Mouse (Mus musculus): ENCODE results near the gene Rps6kb1. TPM values are rescaled to one million over a fixed set of nuclear protein-coding genes. Genes with fewer than 3 reads are reported as not detected.
"Not testable (repeated sequence)": the region's sequence is repeated elsewhere in the genome, so short reads cannot be mapped to it uniquely, and the experiment has no call there.

The Rps6kb1 gene
- polyA plus RNA-seq, 1 experiment from 2014 or later: 63.2 TPM

DNA sequence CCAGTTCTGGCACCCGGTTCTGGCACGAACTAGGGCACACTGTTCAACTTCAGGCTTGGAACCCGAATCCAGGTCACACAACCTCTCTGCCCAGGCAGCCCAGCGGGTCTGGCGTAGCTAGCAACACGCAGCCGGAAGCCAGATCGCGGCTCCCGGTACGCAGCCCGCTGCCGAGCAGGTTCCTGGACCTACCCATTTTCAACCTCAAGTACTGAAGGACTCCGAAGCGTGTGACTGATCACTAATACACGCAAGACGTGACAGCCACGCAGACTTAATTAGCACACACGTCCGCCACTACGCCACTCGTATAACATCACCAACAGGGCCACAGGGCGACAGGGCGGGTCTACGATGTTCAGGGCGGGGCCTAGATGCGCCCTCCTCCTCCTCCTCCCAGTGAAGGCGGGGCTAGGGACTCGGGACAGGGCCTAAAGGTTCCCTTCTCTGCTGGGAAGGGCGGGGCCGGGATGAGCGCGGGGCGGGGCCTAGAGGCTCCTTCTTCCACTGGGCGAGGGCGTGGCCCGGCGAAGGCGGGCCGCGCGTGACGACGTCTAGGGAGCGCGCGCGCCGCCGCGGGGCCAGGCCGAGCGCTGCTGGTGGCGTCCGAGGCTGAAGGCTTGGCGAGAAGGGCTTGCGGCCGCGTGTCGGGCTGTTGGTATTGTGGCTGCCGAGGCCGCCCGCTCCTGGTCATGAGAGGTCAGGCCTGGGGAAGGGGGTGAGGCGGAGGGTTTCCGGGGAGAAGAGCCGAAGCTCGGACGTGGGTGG, 60.3 kb downstream of the Rps6kb1 start, which contains the start of gene Rnft1:
Rnft1 (plus strand) TSS at position 557 of the 768 bp plus-strand sequence.
- WGBS: under 1% methylated on average over 68 of the region's 68 CpGs
- H3K4me3 ChIP-seq (ENCODE audit: low read depth, low read length): peak within 1 kb of the TSS; percentile 76
- H3K9me3 ChIP-seq (ENCODE audit: control insufficient read depth, low read length): no peaks in the 10 kb centered on the region
- H3K4me1 ChIP-seq (ENCODE audit: control insufficient read depth, insufficient read depth, low read length): peaks cover 4% of the 10 kb centered on the region
- DNase-seq (ENCODE audit: low spot score) (peak; percentile 99), ATAC-seq (ENCODE audit: insufficient number of reproducible peaks, low FRiP score, low TSS enrichment, low read depth) (peak; percentile 94)
- peak within 1 kb of the TSS; percentile 77 for H3K9ac ChIP-seq (ENCODE audit: low read length)
- no peak within 1 kb of the TSS; the same call in 1 of the 2 replicates for H3K27ac ChIP-seq (replicated peaks; ENCODE audit: low read depth, low read length)
- H3K4me2 ChIP-seq (ENCODE audit: low read depth, severe bottlenecking): peak within 1 kb of the TSS; percentile 78
- H3K36me3 ChIP-seq (ENCODE audit: control insufficient read depth, insufficient read depth, low read length): no peaks in the 10 kb centered on the region
- H3K27me3 ChIP-seq (ENCODE audit: control insufficient read depth, insufficient read depth, low read length): no peaks in the 10 kb centered on the region

- ATAC-seq (ENCODE audit: insufficient number of reproducible peaks, low FRiP score, low TSS enrichment, low read depth) (no peak), DNase-seq (ENCODE audit: low spot score) (no peak)
- Histone ChIP-seq H3K4me3 (ENCODE audit: low read depth, low read length) (no peak overlapping the region), H3K4me2 (ENCODE audit: low read depth, severe bottlenecking) (no peak overlapping the region), H3K9me3 (ENCODE audit: control insufficient read depth, low read length) (no peaks in the 10 kb centered on the region), H3K4me1 (ENCODE audit: control insufficient read depth, insufficient read depth, low read length) (peaks cover 5% of the 10 kb centered on the region; the same call in 1 of the 2 replicates), H3K36me3 (ENCODE audit: control insufficient read depth, insufficient read depth, low read length) (no peaks in the 10 kb centered on the region), H3K9ac (ENCODE audit: low read length) (no peak overlapping the region), H3K27me3 (ENCODE audit: control insufficient read depth, insufficient read depth, low read length) (no peaks in the 10 kb centered on the region), H3K27ac (replicated peaks; ENCODE audit: low read depth, low read length) (no peak overlapping the region)
- WGBS: 55% methylated on average over 3 of the region's 3 CpGs
These were observed 71.0 kb downstream of the Rps6kb1 start for GRCm38 (mm10) chr11:86473576-86473975.

GRCm38 (mm10) chr11:86472771-86473171, 71.8 kb downstream of the Rps6kb1 start:
- peaks cover 9% of the 10 kb centered on the region; the same call in 1 of the 2 replicates for H3K4me1 ChIP-seq (ENCODE audit: control insufficient read depth, insufficient read depth, low read length)
- no peak overlapping the region for H3K9ac ChIP-seq (ENCODE audit: low read length)
- WGBS: 13% methylated on average over 7 of the region's 7 CpGs
- no peaks in the 10 kb centered on the region for H3K27me3 ChIP-seq (ENCODE audit: control insufficient read depth, insufficient read depth, low read length)
- DNase-seq (ENCODE audit: low spot score): peak; percentile 46
- no peaks in the 10 kb centered on the region for H3K36me3 ChIP-seq (ENCODE audit: control insufficient read depth, insufficient read depth, low read length)
- H3K27ac ChIP-seq (replicated peaks; ENCODE audit: low read depth, low read length): peak overlapping the region; percentile 47; the same call in 1 of the 2 replicates
- no peaks in the 10 kb centered on the region for H3K9me3 ChIP-seq (ENCODE audit: control insufficient read depth, low read length)
- H3K4me2 ChIP-seq (ENCODE audit: low read depth, severe bottlenecking): peak overlapping the region; percentile 17; the same call in 1 of the 2 replicates
- H3K4me3 ChIP-seq (ENCODE audit: low read depth, low read length): no peak overlapping the region
- no peak for ATAC-seq (ENCODE audit: insufficient number of reproducible peaks, low FRiP score, low TSS enrichment, low read depth)

DNA sequence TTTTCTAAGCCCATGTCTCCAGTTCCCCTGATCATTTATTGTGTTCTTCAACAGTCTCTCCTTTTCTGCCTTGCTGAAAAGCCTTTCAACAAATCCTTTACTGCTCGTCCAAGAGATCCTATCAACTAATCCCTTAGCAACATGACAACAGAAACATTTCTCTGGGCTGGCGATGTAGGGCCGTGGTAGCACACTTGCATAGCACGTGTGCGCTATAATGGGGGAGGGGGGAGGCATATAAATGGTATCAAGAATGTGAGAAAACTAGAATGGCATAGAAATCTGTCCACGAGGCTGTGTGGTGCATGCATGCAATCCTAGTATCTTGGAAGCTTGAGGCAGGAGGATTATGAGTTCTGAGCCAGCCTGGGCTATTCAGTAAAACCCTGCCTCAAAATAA, 72.8 kb downstream of the Rps6kb1 start:
- ATAC-seq (ENCODE audit: insufficient number of reproducible peaks, low FRiP score, low TSS enrichment, low read depth) (no peak), DNase-seq (ENCODE audit: low spot score) (no peak)
- 83% methylated on average over 6 of the region's 6 CpGs for WGBS
- Histone ChIP-seq H3K27me3 (ENCODE audit: control insufficient read depth, insufficient read depth, low read length) (no peaks in the 10 kb centered on the region), H3K9ac (ENCODE audit: low read length) (no peak overlapping the region), H3K4me1 (ENCODE audit: control insufficient read depth, insufficient read depth, low read length) (peaks cover 9% of the 10 kb centered on the region; the same call in 1 of the 2 replicates), H3K9me3 (ENCODE audit: control insufficient read depth, low read length) (no peaks in the 10 kb centered on the region), H3K36me3 (ENCODE audit: control insufficient read depth, insufficient read depth, low read length) (no peaks in the 10 kb centered on the region), H3K27ac (replicated peaks; ENCODE audit: low read depth, low read length) (no peak overlapping the region), H3K4me2 (ENCODE audit: low read depth, severe bottlenecking) (no peak overlapping the region), H3K4me3 (ENCODE audit: low read depth, low read length) (no peak overlapping the region)

GRCm38 (mm10) chr11:86468971-86469370, 75.6 kb downstream of the Rps6kb1 start:
- H3K9me3 ChIP-seq (ENCODE audit: control insufficient read depth, low read length): no peaks in the 10 kb centered on the region
- ATAC-seq (ENCODE audit: insufficient number of reproducible peaks, low FRiP score, low TSS enrichment, low read depth): no peak
- WGBS: 60% methylated on average over 4 of the region's 4 CpGs
- no peak overlapping the region for H3K4me2 ChIP-seq (ENCODE audit: low read depth, severe bottlenecking)
- H3K9ac ChIP-seq (ENCODE audit: low read length): no peak overlapping the region
- peaks cover 9% of the 10 kb centered on the region; the same call in 1 of the 2 replicates for H3K4me1 ChIP-seq (ENCODE audit: control insufficient read depth, insufficient read depth, low read length)
- DNase-seq (ENCODE audit: low spot score): no peak
- H3K4me3 ChIP-seq (ENCODE audit: low read depth, low read length): no peak overlapping the region
- H3K36me3 ChIP-seq (ENCODE audit: control insufficient read depth, insufficient read depth, low read length): no peaks in the 10 kb centered on the region
- H3K27me3 ChIP-seq (ENCODE audit: control insufficient read depth, insufficient read depth, low read length): no peaks in the 10 kb centered on the region
- no peak overlapping the region for H3K27ac ChIP-seq (replicated peaks; ENCODE audit: low read depth, low read length)

DNA sequence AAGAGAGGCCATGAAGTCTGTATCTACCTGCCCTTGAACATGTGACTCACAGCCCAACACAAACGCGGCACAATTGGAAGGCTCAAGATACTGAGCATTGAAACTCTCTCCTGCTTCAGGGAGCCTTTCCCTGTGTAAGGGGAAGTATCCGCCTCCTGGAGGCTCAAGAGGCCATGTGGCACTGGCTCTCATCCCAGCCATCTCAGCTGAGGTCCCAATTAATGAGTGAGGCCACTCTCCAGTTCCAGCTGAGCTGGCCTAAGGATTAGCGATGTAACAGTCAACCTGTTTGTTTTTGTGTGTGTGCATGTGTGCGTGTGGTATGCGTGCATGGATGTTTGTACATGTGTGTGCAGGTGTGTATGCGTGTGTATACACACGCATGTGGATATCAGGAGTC, 76.3 kb downstream of the Rps6kb1 start:
- Histone ChIP-seq H3K36me3 (ENCODE audit: control insufficient read depth, insufficient read depth, low read length) (no peaks in the 10 kb centered on the region), H3K9me3 (ENCODE audit: control insufficient read depth, low read length) (no peaks in the 10 kb centered on the region), H3K4me2 (ENCODE audit: low read depth, severe bottlenecking) (no peak overlapping the region), H3K4me3 (ENCODE audit: low read depth, low read length) (no peak overlapping the region), H3K4me1 (ENCODE audit: control insufficient read depth, insufficient read depth, low read length) (peaks cover 9% of the 10 kb centered on the region; the same call in 1 of the 2 replicates), H3K9ac (ENCODE audit: low read length) (no peak overlapping the region), H3K27me3 (ENCODE audit: control insufficient read depth, insufficient read depth, low read length) (no peaks in the 10 kb centered on the region), H3K27ac (replicated peaks; ENCODE audit: low read depth, low read length) (no peak overlapping the region)
- ATAC-seq (ENCODE audit: insufficient number of reproducible peaks, low FRiP score, low TSS enrichment, low read depth) (no peak), DNase-seq (ENCODE audit: low spot score) (no peak)
- WGBS: 79% methylated on average over 8 of the region's 8 CpGs

DNA sequence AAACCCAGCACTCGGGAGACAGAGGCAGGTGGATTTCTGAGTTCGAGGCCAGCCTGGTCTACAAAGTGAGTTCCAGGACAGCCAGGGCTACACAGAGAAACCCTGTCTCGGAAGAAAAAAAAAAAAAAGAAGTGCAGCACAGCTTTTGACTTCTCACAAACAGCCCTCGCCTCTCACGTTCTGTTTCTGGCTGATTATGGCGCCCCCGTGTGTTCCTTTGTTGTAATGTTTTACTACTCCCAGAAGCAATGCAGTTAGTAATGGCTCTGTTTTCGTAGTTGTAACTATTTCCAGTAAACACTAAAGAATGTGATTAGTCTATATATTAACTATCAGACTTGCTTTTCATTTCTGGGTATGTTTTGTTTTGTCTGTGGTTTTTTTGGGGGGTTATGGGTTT, 80.3 kb downstream of the Rps6kb1 start:
- H3K4me3 ChIP-seq (ENCODE audit: low read depth, low read length); H3K36me3 ChIP-seq (ENCODE audit: control insufficient read depth, insufficient read depth, low read length); H3K9ac ChIP-seq (ENCODE audit: low read length); H3K4me2 ChIP-seq (ENCODE audit: low read depth, severe bottlenecking); H3K4me1 ChIP-seq (ENCODE audit: control insufficient read depth, insufficient read depth, low read length); ATAC-seq (ENCODE audit: insufficient number of reproducible peaks, low FRiP score, low TSS enrichment, low read depth); H3K9me3 ChIP-seq (ENCODE audit: control insufficient read depth, low read length); H3K27me3 ChIP-seq (ENCODE audit: control insufficient read depth, insufficient read depth, low read length); H3K27ac ChIP-seq (replicated peaks; ENCODE audit: low read depth, low read length): not testable (repeated sequence)
- peak; percentile 88 for DNase-seq (ENCODE audit: low spot score)
- WGBS: 19% methylated on average over 8 of the region's 8 CpGs

- Histone ChIP-seq H3K27ac (replicated peaks; ENCODE audit: low read depth, low read length) (no peak overlapping the region), H3K9me3 (ENCODE audit: control insufficient read depth, low read length) (no peaks in the 10 kb centered on the region), H3K4me3 (ENCODE audit: low read depth, low read length) (no peak overlapping the region), H3K4me2 (ENCODE audit: low read depth, severe bottlenecking) (no peak overlapping the region), H3K9ac (ENCODE audit: low read length) (no peak overlapping the region), H3K36me3 (ENCODE audit: control insufficient read depth, insufficient read depth, low read length) (no peaks in the 10 kb centered on the region), H3K4me1 (ENCODE audit: control insufficient read depth, insufficient read depth, low read length) (no peaks in the 10 kb centered on the region), H3K27me3 (ENCODE audit: control insufficient read depth, insufficient read depth, low read length) (no peaks in the 10 kb centered on the region)
- ATAC-seq (ENCODE audit: insufficient number of reproducible peaks, low FRiP score, low TSS enrichment, low read depth): no peak
- DNase-seq (ENCODE audit: low spot score): no peak
These were observed 82.0 kb downstream of the Rps6kb1 start for GRCm38 (mm10) chr11:86462579-86462978.
